Mouse (Mus musculus) liver, embryonic 14.5 days (tissue): ENCODE data around the gene Rabggta.

Experiments used
- CTCF ChIP-seq: IDR thresholded peaks from 2 replicates; pipeline ENCODE4 v1.5.1; 2016; ENCODE audit warnings: antibody characterized with exemption, low read depth, control low read depth
- EP300 ChIP-seq: IDR thresholded peaks from 2 replicates; pipeline ENCODE4 v1.6.1; 2016; ENCODE audit warnings: antibody characterized with exemption, low read depth

- no peak for TF ChIP-seq CTCF
- no peak for TF ChIP-seq EP300
Observed at GRCm38 (mm10) chr14:55734869-55735268, 12.8 kb upstream of the Rabggta start.
